Mouse (Mus musculus) small intestine, adult 2 months (tissue): ENCODE results near the gene Scgb1a1. TPM values are rescaled to one million over a fixed set of nuclear protein-coding genes. Genes with fewer than 3 reads are reported as not detected.
A peak's percentile ranks its signal among the peaks of the same experiment; 100 is the strongest.
"Not testable (repeated sequence)": the region's sequence is repeated elsewhere in the genome, so short reads cannot be mapped to it uniquely, and the experiment has no call there.

ENCODE experiments used
- H3K27ac ChIP-seq: fragments of 200-500 bp; 2 replicates; pipeline ENCODE4 v1.5.1; 2012; ENCODE audit warnings: low read depth, low read length, control low read depth, inconsistent platforms; ENCODE audit not compliant: insufficient read depth
- H3K27me3 ChIP-seq: fragments of 200-500 bp; 2 replicates; pipeline ENCODE4 v1.6.1; 2012; ENCODE audit warnings: mild to moderate bottlenecking, moderate library complexity, low read length, inconsistent platforms; ENCODE audit not compliant: control insufficient read depth, insufficient read depth
- H3K36me3 ChIP-seq: fragments of 200-500 bp; 2 replicates; pipeline ENCODE4 v1.6.1; 2012; ENCODE audit warnings: mild to moderate bottlenecking, low read length, control low read depth, inconsistent platforms; ENCODE audit not compliant: control insufficient read depth, insufficient read depth
- H3K4me1 ChIP-seq: fragments of 200-500 bp; 2 replicates; pipeline ENCODE4 v1.6.1; 2012; ENCODE audit warnings: low read length, inconsistent platforms, mixed read lengths; ENCODE audit not compliant: control insufficient read depth, insufficient read depth, insufficient read length
- H3K4me3 ChIP-seq: fragments of 200-500 bp; 2 replicates; pipeline ENCODE4 v1.5.1; 2012; ENCODE audit warnings: low read depth, mild to moderate bottlenecking, control low read depth, inconsistent platforms, low read length, moderate library complexity
- CTCF ChIP-seq: fragments of 200-500 bp; IDR thresholded peaks from 2 replicates; pipeline ENCODE4 v1.5.1; 2012; ENCODE audit warnings: low read depth, mild to moderate bottlenecking, control low read depth, inconsistent platforms, low read length, moderate library complexity, mixed read lengths; ENCODE audit not compliant: insufficient replicate concordance, insufficient read length; ENCODE audit errors: extremely low read depth
- POLR2A ChIP-seq: fragments of 200-500 bp; IDR thresholded peaks from 2 replicates; pipeline ENCODE4 v1.6.1; 2012; ENCODE audit warnings: low read depth, mild to moderate bottlenecking, control low read depth, inconsistent platforms, low read length, moderate library complexity
- WGBS: fragments of 180-500 bp; shearing (Covaris S2); methylation state at CpG from one replicate; pipeline ENCODE4 v1.1.7; 2018; 5-methylcytosine and 5-hydroxymethylcytosine counted together
- polyA plus RNA-seq: library from polyadenylated mRNA; depleted of rRNA; stranded (reverse); fragments of >200 nt; gene quantifications from 2 replicates; pipeline ENCODE4 v1.2.3, GENCODE M21; 2012; rRNA removed

The Scgb1a1 gene
- polyA plus RNA-seq, result 0.30 and 3.7 TPM in 2 replicates

- TF ChIP-seq POLR2A (no peak), CTCF (no peak)
- 0 out of 2 replicates have a peak, but pooled peaks cover under 1% of the 10 kb centered on the region for H3K4me1 ChIP-seq
- WGBS, result 64% methylated on average over 4 of the region's 4 CpGs
- no peak within 1 kb of the TSS for H3K4me3 ChIP-seq
- H3K27me3 ChIP-seq, result no peaks in the 10 kb centered on the region
- no peak within 1 kb of the TSS for H3K27ac ChIP-seq
- no peaks in the 10 kb centered on the region for H3K36me3 ChIP-seq
These were observed at the start of gene Scgb1a1 for GRCm38 (mm10) chr19:9087821-9088220. Scgb1a1 (minus strand) TSS chr19:9087958.

- no peaks in the 10 kb centered on the region for H3K36me3 ChIP-seq
- no peak for TF ChIP-seq CTCF
- TF ChIP-seq POLR2A, result no peak
- H3K4me1 ChIP-seq, result peaks cover 3% of the 10 kb centered on the region; the same call in 1 of the 2 replicates
- no peak overlapping the region for H3K4me3 ChIP-seq
- H3K27me3 ChIP-seq, result no peaks in the 10 kb centered on the region
- no peak overlapping the region for H3K27ac ChIP-seq
- WGBS, result 80% methylated on average over 1 of the region's 1 CpGs
These were observed 49.4 kb upstream of the Scgb1a1 start for GRCm38 (mm10) chr19:9137159-9137558.

- TF ChIP-seq POLR2A (no peak; the same call in 1 of the 2 replicates), CTCF (no peak)
- 10% methylated on average over 31 of the region's 31 CpGs for WGBS
- H3K27ac ChIP-seq, result no peak within 1 kb of the TSS
- no peaks in the 10 kb centered on the region for H3K36me3 ChIP-seq
- peak within 1 kb of the TSS; percentile 65 for H3K4me3 ChIP-seq
- peaks cover 3% of the 10 kb centered on the region; the same call in 1 of the 2 replicates for H3K4me1 ChIP-seq
- H3K27me3 ChIP-seq, result no peaks in the 10 kb centered on the region
These were observed 48.0 kb upstream of the Scgb1a1 start, which contains the start of gene Asrgl1 for GRCm38 (mm10) chr19:9135512-9136331. Asrgl1 (minus strand) TSS chr19:9135636.

GRCm38 (mm10) chr19:9134746-9135511, 47.2 kb upstream of the Scgb1a1 start:
- TF ChIP-seq POLR2A, result no peak
- TF ChIP-seq CTCF, result no peak
- 1% methylated on average over 37 of the region's 37 CpGs for WGBS
- no peak overlapping the region for H3K27ac ChIP-seq

GRCm38 (mm10) chr19:9129996-9130395, 42.2 kb upstream of the Scgb1a1 start:
- H3K36me3 ChIP-seq, result no peaks in the 10 kb centered on the region
- WGBS, result 28% methylated on average over 1 of the region's 1 CpGs
- TF ChIP-seq CTCF (no peak), POLR2A (no peak)
- H3K4me1 ChIP-seq, result peaks cover 3% of the 10 kb centered on the region; the same call in 1 of the 2 replicates
- H3K27me3 ChIP-seq, result no peaks in the 10 kb centered on the region
- H3K4me3 ChIP-seq, result no peak overlapping the region
- no peak overlapping the region for H3K27ac ChIP-seq

More at GRCm38 (mm10) chr19:9134746-9135511, 47.2 kb upstream of the Scgb1a1 start:
- Histone ChIP-seq H3K4me3 (peak overlapping the region; percentile 65), H3K4me1 (peaks cover 3% of the 10 kb centered on the region; the same call in 1 of the 2 replicates), H3K27me3 (no peaks in the 10 kb centered on the region), H3K36me3 (no peaks in the 10 kb centered on the region)

GRCm38 (mm10) chr19:9128499-9129194, 40.9 kb upstream of the Scgb1a1 start:
- H3K4me1 ChIP-seq, result no peaks in the 10 kb centered on the region
- 89% methylated on average over 4 of the region's 4 CpGs for WGBS
- no peak overlapping the region for H3K4me3 ChIP-seq
- H3K27me3 ChIP-seq, result no peaks in the 10 kb centered on the region
- no peak overlapping the region for H3K27ac ChIP-seq
- H3K36me3 ChIP-seq, result no peaks in the 10 kb centered on the region
- TF ChIP-seq POLR2A, result no peak
- TF ChIP-seq CTCF, result no peak

GRCm38 (mm10) chr19:9123986-9124385, 36.2 kb upstream of the Scgb1a1 start:
- H3K4me1 ChIP-seq, H3K4me3 ChIP-seq, H3K27ac ChIP-seq, H3K36me3 ChIP-seq, H3K27me3 ChIP-seq: not testable (repeated sequence)
- WGBS, result 94% methylated on average over 2 of the region's 2 CpGs
